Mouse (Mus musculus): ENCODE results near the gene Rps6. TPM values are rescaled to one million over a fixed set of nuclear protein-coding genes. Genes with fewer than 3 reads are reported as not detected.
A peak's percentile ranks its signal among the peaks of the same experiment; 100 is the strongest.
"Not testable (repeated sequence)": the region's sequence is repeated elsewhere in the genome, so short reads cannot be mapped to it uniquely, and the experiment has no call there.

Gene Rps6
- polyA plus RNA-seq, 1 experiment from 2014 or later, result 643 TPM

- H3K27me3 ChIP-seq (ENCODE audit: control insufficient read depth, insufficient read depth, low read length), result no peaks in the 10 kb centered on the region
- H3K9me3 ChIP-seq (ENCODE audit: control insufficient read depth, low read length), result no peaks in the 10 kb centered on the region
- 0 out of 2 replicates have a peak, but pooled peaks cover 3% of the 10 kb centered on the region for H3K4me1 ChIP-seq (replicated peaks; ENCODE audit: control insufficient read depth, insufficient read depth, low read length)
- DNase-seq (ENCODE audit: low spot score) (no peak), ATAC-seq (ENCODE audit: low FRiP score) (no peak)
- H3K4me2 ChIP-seq (replicated peaks; ENCODE audit: low read depth, low read length), result peak overlapping the region; percentile 80
- WGBS, result 68% methylated on average over 12 of the region's 12 CpGs
- H3K36me3 ChIP-seq (ENCODE audit: control insufficient read depth, insufficient read depth, low read length), result peaks cover 12% of the 10 kb centered on the region
- peak overlapping the region; percentile 96 for H3K4me3 ChIP-seq (ENCODE audit: low read depth, low read length)
- no peak overlapping the region for H3K27ac ChIP-seq (ENCODE audit: low read depth, low read length)
- peak overlapping the region; percentile 71; the same call in 1 of the 2 replicates for H3K9ac ChIP-seq (ENCODE audit: low read depth, low read length)
These were observed 843 bp upstream of the Rps6 start for GRCm38 (mm10) chr4:86858070-86858440.

- ATAC-seq (ENCODE audit: low FRiP score) (peak; percentile 28; the same call in 1 of the 2 replicates), DNase-seq (ENCODE audit: low spot score) (peak; percentile 27)
- peak overlapping the region; percentile 96 for H3K4me3 ChIP-seq (ENCODE audit: low read depth, low read length)
- H3K4me1 ChIP-seq (replicated peaks; ENCODE audit: control insufficient read depth, insufficient read depth, low read length), result 0 out of 2 replicates have a peak, but pooled peaks cover 3% of the 10 kb centered on the region
- WGBS, result 1% methylated on average over 49 of the region's 50 CpGs
- peak overlapping the region; percentile 58 for H3K4me2 ChIP-seq (replicated peaks; ENCODE audit: low read depth, low read length)
- H3K27me3 ChIP-seq (ENCODE audit: control insufficient read depth, insufficient read depth, low read length), result no peaks in the 10 kb centered on the region
- H3K9me3 ChIP-seq (ENCODE audit: control insufficient read depth, low read length), result no peaks in the 10 kb centered on the region
- peak overlapping the region; percentile 100 for H3K9ac ChIP-seq (ENCODE audit: low read depth, low read length)
- peak overlapping the region; percentile 94 for H3K27ac ChIP-seq (ENCODE audit: low read depth, low read length)
- H3K36me3 ChIP-seq (ENCODE audit: control insufficient read depth, insufficient read depth, low read length), result peaks cover 14% of the 10 kb centered on the region
These were observed 704 bp downstream of the Rps6 start for GRCm38 (mm10) chr4:86856304-86857112.

GRCm38 (mm10) chr4:86852813-86853590 lies 4.2 kb downstream of the Rps6 start:
- no peak overlapping the region for H3K4me2 ChIP-seq (replicated peaks; ENCODE audit: low read depth, low read length)
- no peak overlapping the region for H3K9ac ChIP-seq (ENCODE audit: low read depth, low read length)
- 91% methylated on average over 4 of the region's 4 CpGs for WGBS
- no peaks in the 10 kb centered on the region for H3K9me3 ChIP-seq (ENCODE audit: control insufficient read depth, low read length)
- peaks cover 14% of the 10 kb centered on the region for H3K36me3 ChIP-seq (ENCODE audit: control insufficient read depth, insufficient read depth, low read length)
- DNase-seq (ENCODE audit: low spot score), result peak; percentile 22
- H3K4me1 ChIP-seq (replicated peaks; ENCODE audit: control insufficient read depth, insufficient read depth, low read length), result 0 out of 2 replicates have a peak, but pooled peaks cover under 1% of the 10 kb centered on the region
- ATAC-seq (ENCODE audit: low FRiP score), result no peak
- no peaks in the 10 kb centered on the region for H3K27me3 ChIP-seq (ENCODE audit: control insufficient read depth, insufficient read depth, low read length)
- H3K4me3 ChIP-seq (ENCODE audit: low read depth, low read length), result no peak overlapping the region
- H3K27ac ChIP-seq (ENCODE audit: low read depth, low read length), result no peak overlapping the region

DNA sequence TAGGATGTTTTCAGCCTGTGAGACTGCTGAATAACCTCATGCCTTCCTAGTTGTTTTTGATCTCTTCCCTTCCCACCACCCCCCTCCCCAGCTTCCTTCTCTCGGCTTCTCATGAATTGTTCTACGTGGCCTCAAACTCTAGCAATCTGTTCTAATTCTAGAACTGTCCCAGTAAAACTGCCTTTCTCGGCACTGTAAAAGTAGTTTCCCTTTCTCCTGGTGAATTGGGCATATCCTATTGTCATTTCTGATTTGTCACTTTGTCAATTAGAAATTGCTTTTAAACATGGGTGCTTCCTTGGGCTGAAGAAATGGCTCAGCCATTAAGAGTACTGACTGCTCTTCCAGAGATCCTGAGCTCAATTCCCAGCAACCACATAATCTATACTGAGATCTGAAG lies 5.2 kb downstream of the Rps6 start:
- ATAC-seq (ENCODE audit: low FRiP score), result no peak
- DNase-seq (ENCODE audit: low spot score), result no peak
- H3K9ac ChIP-seq (ENCODE audit: low read depth, low read length), result no peak overlapping the region
- peaks cover 14% of the 10 kb centered on the region for H3K36me3 ChIP-seq (ENCODE audit: control insufficient read depth, insufficient read depth, low read length)
- H3K27me3 ChIP-seq (ENCODE audit: control insufficient read depth, insufficient read depth, low read length), result no peaks in the 10 kb centered on the region
- H3K27ac ChIP-seq (ENCODE audit: low read depth, low read length), result no peak overlapping the region
- H3K9me3 ChIP-seq (ENCODE audit: control insufficient read depth, low read length), result no peaks in the 10 kb centered on the region
- H3K4me2 ChIP-seq (replicated peaks; ENCODE audit: low read depth, low read length), result no peak overlapping the region
- H3K4me3 ChIP-seq (ENCODE audit: low read depth, low read length), result no peak overlapping the region
- no peaks in the 10 kb centered on the region for H3K4me1 ChIP-seq (replicated peaks; ENCODE audit: control insufficient read depth, insufficient read depth, low read length)
- WGBS, result 72% methylated on average over 3 of the region's 3 CpGs

DNA sequence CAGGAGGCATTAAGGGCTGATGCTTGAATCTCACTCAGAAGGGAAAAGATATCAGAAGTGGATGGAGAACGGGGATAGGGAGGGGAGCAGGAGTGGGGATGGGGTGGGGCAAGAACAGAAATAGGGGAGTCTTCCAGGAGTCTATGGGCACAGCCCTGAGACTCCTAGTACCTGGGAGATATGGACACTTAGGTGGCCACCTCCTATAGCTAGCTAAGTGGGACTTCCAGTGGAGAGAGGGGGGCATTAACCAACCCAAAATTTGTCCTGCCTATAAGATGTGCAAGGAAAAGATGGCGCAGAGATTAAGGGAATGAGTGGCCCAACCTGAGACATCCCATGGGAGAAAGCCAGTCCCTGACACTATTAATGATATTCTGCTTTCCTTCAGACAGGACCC lies 5.9 kb downstream of the Rps6 start:
- no peak for DNase-seq (ENCODE audit: low spot score)
- no peak overlapping the region for H3K9ac ChIP-seq (ENCODE audit: low read depth, low read length)
- H3K4me1 ChIP-seq (replicated peaks; ENCODE audit: control insufficient read depth, insufficient read depth, low read length), result no peaks in the 10 kb centered on the region
- WGBS, result 75% methylated on average over 2 of the region's 2 CpGs
- H3K36me3 ChIP-seq (ENCODE audit: control insufficient read depth, insufficient read depth, low read length), result peaks cover 14% of the 10 kb centered on the region
- H3K9me3 ChIP-seq (ENCODE audit: control insufficient read depth, low read length), result no peaks in the 10 kb centered on the region
- ATAC-seq (ENCODE audit: low FRiP score), result no peak
- H3K27ac ChIP-seq (ENCODE audit: low read depth, low read length), result no peak overlapping the region
- H3K4me2 ChIP-seq (replicated peaks; ENCODE audit: low read depth, low read length), result no peak overlapping the region
- no peaks in the 10 kb centered on the region for H3K27me3 ChIP-seq (ENCODE audit: control insufficient read depth, insufficient read depth, low read length)
- H3K4me3 ChIP-seq (ENCODE audit: low read depth, low read length), result no peak overlapping the region

DNA sequence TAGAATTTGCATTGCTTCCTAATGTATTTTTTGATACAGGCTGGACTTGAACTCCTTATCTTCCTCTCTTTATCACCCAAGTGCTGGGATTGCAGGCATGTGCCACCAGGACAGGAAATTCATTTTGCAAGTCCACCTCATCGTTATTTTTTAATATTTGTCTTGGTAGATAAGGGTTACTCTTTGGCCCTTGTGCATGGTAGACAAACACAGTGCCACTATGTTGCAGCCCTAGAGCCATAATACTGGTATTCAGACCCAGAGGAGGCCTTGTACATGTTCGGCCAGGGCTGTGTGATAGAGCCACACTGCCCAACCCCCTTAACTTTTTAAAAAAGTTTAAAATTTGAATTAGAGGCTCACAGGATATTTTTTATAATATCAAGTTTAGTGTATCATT lies 10.0 kb downstream of the Rps6 start:
- H3K27me3 ChIP-seq (ENCODE audit: control insufficient read depth, insufficient read depth, low read length), result no peaks in the 10 kb centered on the region
- no peak overlapping the region for H3K4me2 ChIP-seq (replicated peaks; ENCODE audit: low read depth, low read length)
- H3K9me3 ChIP-seq (ENCODE audit: control insufficient read depth, low read length), result no peaks in the 10 kb centered on the region
- 91% methylated on average over 2 of the region's 2 CpGs for WGBS
- no peak overlapping the region for H3K27ac ChIP-seq (ENCODE audit: low read depth, low read length)
- no peak for ATAC-seq (ENCODE audit: low FRiP score)
- H3K9ac ChIP-seq (ENCODE audit: low read depth, low read length), result no peak overlapping the region
- no peak overlapping the region for H3K4me3 ChIP-seq (ENCODE audit: low read depth, low read length)
- no peak for DNase-seq (ENCODE audit: low spot score)
- no peaks in the 10 kb centered on the region for H3K4me1 ChIP-seq (replicated peaks; ENCODE audit: control insufficient read depth, insufficient read depth, low read length)
- no peaks in the 10 kb centered on the region for H3K36me3 ChIP-seq (ENCODE audit: control insufficient read depth, insufficient read depth, low read length)

DNA sequence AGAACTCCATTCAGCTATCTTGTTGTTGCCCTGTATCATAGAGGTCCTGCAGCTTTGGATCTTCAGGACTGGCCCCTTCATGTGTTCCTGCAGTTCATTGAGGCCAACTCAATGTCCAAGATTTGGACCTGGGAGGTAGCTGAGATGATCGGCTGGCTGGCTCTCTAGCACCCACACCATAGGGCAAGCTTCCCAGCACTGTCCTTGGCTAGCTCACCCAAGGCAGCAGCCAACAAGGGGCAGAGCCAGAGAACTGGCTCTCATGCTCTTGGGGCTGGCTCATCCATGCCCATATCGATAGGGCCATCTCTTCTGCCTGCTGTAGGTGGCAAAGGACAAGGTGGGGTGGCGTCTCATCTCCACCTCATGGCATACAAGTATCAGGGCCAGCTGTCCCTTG lies 11.8 kb downstream of the Rps6 start:
- no peaks in the 10 kb centered on the region for H3K27me3 ChIP-seq (ENCODE audit: control insufficient read depth, insufficient read depth, low read length)
- no peak overlapping the region for H3K4me3 ChIP-seq (ENCODE audit: low read depth, low read length)
- no peaks in the 10 kb centered on the region for H3K9me3 ChIP-seq (ENCODE audit: control insufficient read depth, low read length)
- DNase-seq (ENCODE audit: low spot score) (no peak), ATAC-seq (ENCODE audit: low FRiP score) (no peak)
- H3K36me3 ChIP-seq (ENCODE audit: control insufficient read depth, insufficient read depth, low read length), result no peaks in the 10 kb centered on the region
- H3K27ac ChIP-seq (ENCODE audit: low read depth, low read length), result no peak overlapping the region
- no peak overlapping the region for H3K9ac ChIP-seq (ENCODE audit: low read depth, low read length)
- H3K4me2 ChIP-seq (replicated peaks; ENCODE audit: low read depth, low read length), result no peak overlapping the region
- no peaks in the 10 kb centered on the region for H3K4me1 ChIP-seq (replicated peaks; ENCODE audit: control insufficient read depth, insufficient read depth, low read length)
- 97% methylated on average over 3 of the region's 3 CpGs for WGBS

- WGBS, result 100% methylated on average over 2 of the region's 2 CpGs
- not testable (repeated sequence) for DNase-seq (ENCODE audit: low spot score); H3K4me2 ChIP-seq (replicated peaks; ENCODE audit: low read depth, low read length); H3K9me3 ChIP-seq (ENCODE audit: control insufficient read depth, low read length); H3K27ac ChIP-seq (ENCODE audit: low read depth, low read length); H3K36me3 ChIP-seq (ENCODE audit: control insufficient read depth, insufficient read depth, low read length); H3K9ac ChIP-seq (ENCODE audit: low read depth, low read length); H3K27me3 ChIP-seq (ENCODE audit: control insufficient read depth, insufficient read depth, low read length); ATAC-seq (ENCODE audit: low FRiP score); H3K4me1 ChIP-seq (replicated peaks; ENCODE audit: control insufficient read depth, insufficient read depth, low read length); H3K4me3 ChIP-seq (ENCODE audit: low read depth, low read length)
These were observed 16.1 kb downstream of the Rps6 start for GRCm38 (mm10) chr4:86841141-86841540.

Measured in hindbrain, embryonic 11.5 days (tissue).